Mouse (Mus musculus): ENCODE measurements at regions not wholly inside any gene's neighbourhood (a gene's known extent, or its start where the extent isn't known, plus 50 kb on each side); places are given as distances from the start of the nearest gene placed in this dataset.
A peak's percentile ranks its signal among the peaks of the same experiment; 100 is the strongest.

GRCm38 (mm10) chr13:30600194-30600593, 55.0 kb upstream of the Uqcrfs1 start:
- no peak overlapping the region for H3K4me3 ChIP-seq (ENCODE audit: insufficient read depth, low read length)
- H3K27ac ChIP-seq (ENCODE audit: insufficient read depth, low read length) = no peak overlapping the region
- peaks cover 2% of the 10 kb centered on the region; the same call in 1 of the 2 replicates for H3K4me1 ChIP-seq (ENCODE audit: control insufficient read depth, insufficient read depth, low read length)
- TF ChIP-seq CTCF (IDR thresholded peaks at IDR 0.05; ENCODE audit: extremely low read depth, insufficient read depth, low read length) = no peak
- TF ChIP-seq POLR2A (IDR thresholded peaks at IDR 0.05; ENCODE audit: extremely low read depth, insufficient read depth, low read length) = no peak

GRCm38 (mm10) chr13:30600625-30601407, 55.7 kb upstream of the Uqcrfs1 start:
- TF ChIP-seq POLR2A (IDR thresholded peaks at IDR 0.05; ENCODE audit: extremely low read depth, insufficient read depth, low read length) (no peak), CTCF (IDR thresholded peaks at IDR 0.05; ENCODE audit: extremely low read depth, insufficient read depth, low read length) (no peak)
- H3K4me3 ChIP-seq (ENCODE audit: insufficient read depth, low read length) = no peak overlapping the region
- H3K27ac ChIP-seq (ENCODE audit: insufficient read depth, low read length) = no peak overlapping the region
- peaks cover 2% of the 10 kb centered on the region; the same call in 1 of the 2 replicates for H3K4me1 ChIP-seq (ENCODE audit: control insufficient read depth, insufficient read depth, low read length)

- H3K4me3 ChIP-seq (ENCODE audit: insufficient read depth, low read length) = no peak overlapping the region
- peaks cover 2% of the 10 kb centered on the region; the same call in 1 of the 2 replicates for H3K4me1 ChIP-seq (ENCODE audit: control insufficient read depth, insufficient read depth, low read length)
- no peak overlapping the region for H3K27ac ChIP-seq (ENCODE audit: insufficient read depth, low read length)
- TF ChIP-seq POLR2A (IDR thresholded peaks at IDR 0.05; ENCODE audit: extremely low read depth, insufficient read depth, low read length) = no peak
- peak; percentile 39 for TF ChIP-seq CTCF (IDR thresholded peaks at IDR 0.05; ENCODE audit: extremely low read depth, insufficient read depth, low read length)
Measured at GRCm38 (mm10) chr13:30603936-30604335, 55.9 kb upstream of the Dusp22 start.

GRCm38 (mm10) chr13:30607343-30607742, 52.5 kb upstream of the Dusp22 start:
- TF ChIP-seq POLR2A (IDR thresholded peaks at IDR 0.05; ENCODE audit: extremely low read depth, insufficient read depth, low read length) (no peak), CTCF (IDR thresholded peaks at IDR 0.05; ENCODE audit: extremely low read depth, insufficient read depth, low read length) (no peak)

GRCm38 (mm10) chr13:30607881-30608280, 51.9 kb upstream of the Dusp22 start:
- Histone ChIP-seq H3K27ac (ENCODE audit: insufficient read depth, low read length) (no peak overlapping the region), H3K4me1 (ENCODE audit: control insufficient read depth, insufficient read depth, low read length) (peaks cover 2% of the 10 kb centered on the region; the same call in 1 of the 2 replicates), H3K4me3 (ENCODE audit: insufficient read depth, low read length) (no peak overlapping the region)
- TF ChIP-seq POLR2A (IDR thresholded peaks at IDR 0.05; ENCODE audit: extremely low read depth, insufficient read depth, low read length) (no peak), CTCF (IDR thresholded peaks at IDR 0.05; ENCODE audit: extremely low read depth, insufficient read depth, low read length) (no peak)

More at GRCm38 (mm10) chr13:30607343-30607742, 52.5 kb upstream of the Dusp22 start:
- H3K27ac ChIP-seq (ENCODE audit: insufficient read depth, low read length) = no peak overlapping the region
- H3K4me3 ChIP-seq (ENCODE audit: insufficient read depth, low read length) = no peak overlapping the region
- H3K4me1 ChIP-seq (ENCODE audit: control insufficient read depth, insufficient read depth, low read length) = peaks cover 2% of the 10 kb centered on the region; the same call in 1 of the 2 replicates

- no peaks in the 10 kb centered on the region for H3K4me1 ChIP-seq (ENCODE audit: control insufficient read depth, insufficient read depth, low read length)
- H3K27ac ChIP-seq (ENCODE audit: insufficient read depth, low read length) = 0 out of 2 replicates have a peak overlapping the region, but pooled peaks have one; percentile 40
- no peak overlapping the region for H3K4me3 ChIP-seq (ENCODE audit: insufficient read depth, low read length)
- TF ChIP-seq POLR2A (IDR thresholded peaks at IDR 0.05; ENCODE audit: extremely low read depth, insufficient read depth, low read length) (no peak), CTCF (IDR thresholded peaks at IDR 0.05; ENCODE audit: extremely low read depth, insufficient read depth, low read length) (no peak)
Measured at GRCm38 (mm10) chr13:30609784-30610183, 50.0 kb upstream of the Dusp22 start.
